Mouse (Mus musculus): ENCODE results near the gene Rbm47. TPM values are rescaled to one million over a fixed set of nuclear protein-coding genes. Genes with fewer than 3 reads are reported as not detected.

The Rbm47 gene
- polyA plus RNA-seq, 1 experiment = 37.2 TPM

DNA sequence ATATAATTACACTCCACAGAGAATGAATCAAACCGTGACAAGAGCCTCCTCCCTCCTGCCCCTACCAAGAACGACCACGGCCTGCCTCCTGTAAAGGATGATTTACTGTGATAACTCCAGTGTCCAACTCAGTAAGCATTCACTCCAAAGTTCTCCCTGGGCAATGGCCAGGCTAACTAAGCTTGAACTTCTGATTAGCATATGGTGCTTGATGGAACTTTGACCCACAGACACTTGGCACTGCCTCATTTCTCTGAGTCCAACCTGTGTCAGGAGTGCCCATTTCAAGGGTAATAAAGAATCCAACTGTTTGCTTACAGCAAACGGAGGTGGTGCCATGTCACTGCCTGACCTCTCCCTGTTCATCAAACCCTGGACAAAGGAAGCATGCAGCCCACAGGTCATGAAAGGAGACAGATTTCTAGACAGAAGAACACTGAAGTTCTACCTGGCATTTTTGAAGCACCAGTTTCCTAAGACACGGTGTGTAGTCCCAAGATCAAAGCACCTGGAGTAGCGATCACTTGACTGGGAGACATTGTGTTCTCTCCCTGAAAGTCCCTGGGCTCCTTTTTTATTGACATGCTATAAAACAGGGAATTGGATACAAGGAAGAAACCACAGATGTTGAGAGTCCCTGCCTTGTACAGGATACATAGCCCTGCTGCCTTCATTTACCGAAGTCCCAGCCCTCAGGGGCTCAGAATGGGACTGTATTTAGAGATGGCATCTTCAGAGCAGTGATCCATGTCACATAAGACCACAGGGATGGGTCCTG, 74.6 kb downstream of the Rbm47 start:
- DNase-seq = no peak
- peaks cover 2% of the 10 kb centered on the region for H3K4me1 ChIP-seq (ENCODE audit: control insufficient read depth, insufficient read depth, low read length)
- H3K4me3 ChIP-seq (replicated peaks; ENCODE audit: extremely low read depth, low read depth, low read length) = no peak overlapping the region
- TF ChIP-seq CTCF (IDR thresholded peaks at IDR 0.05; ENCODE audit: insufficient read depth, low read length) (no peak), POLR2A (IDR thresholded peaks at IDR 0.05; ENCODE audit: borderline replicate concordance, extremely low read depth, low read depth, low read length) (no peak)
- WGBS = 57% methylated on average over 7 of the region's 7 CpGs

DNA sequence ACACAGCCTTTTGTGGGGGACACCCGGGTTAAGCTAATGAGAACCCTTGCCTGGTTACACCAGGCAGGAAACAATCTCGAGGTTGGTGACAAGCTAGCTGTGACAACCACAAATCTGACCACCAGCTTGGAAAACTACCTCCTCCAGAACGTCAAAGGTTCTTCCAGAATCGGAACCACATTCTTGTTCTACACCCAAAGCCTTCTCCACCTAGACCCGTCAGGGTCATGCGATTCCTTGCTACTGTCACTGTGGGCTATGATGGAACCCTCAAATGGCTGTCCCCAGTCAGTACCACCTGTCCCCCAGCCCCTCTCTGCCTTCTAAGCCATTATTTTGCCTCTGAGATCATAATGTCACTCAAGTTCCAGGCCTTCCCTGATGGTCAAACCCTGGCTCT, 76.8 kb downstream of the Rbm47 start:
- no peak for TF ChIP-seq CTCF (IDR thresholded peaks at IDR 0.05; ENCODE audit: insufficient read depth, low read length)
- TF ChIP-seq POLR2A (IDR thresholded peaks at IDR 0.05; ENCODE audit: borderline replicate concordance, extremely low read depth, low read depth, low read length) = no peak
- WGBS = 81% methylated on average over 6 of the region's 6 CpGs
- H3K4me3 ChIP-seq (replicated peaks; ENCODE audit: extremely low read depth, low read depth, low read length) = no peak overlapping the region
- no peak for DNase-seq
- peaks cover 2% of the 10 kb centered on the region for H3K4me1 ChIP-seq (ENCODE audit: control insufficient read depth, insufficient read depth, low read length)

DNA sequence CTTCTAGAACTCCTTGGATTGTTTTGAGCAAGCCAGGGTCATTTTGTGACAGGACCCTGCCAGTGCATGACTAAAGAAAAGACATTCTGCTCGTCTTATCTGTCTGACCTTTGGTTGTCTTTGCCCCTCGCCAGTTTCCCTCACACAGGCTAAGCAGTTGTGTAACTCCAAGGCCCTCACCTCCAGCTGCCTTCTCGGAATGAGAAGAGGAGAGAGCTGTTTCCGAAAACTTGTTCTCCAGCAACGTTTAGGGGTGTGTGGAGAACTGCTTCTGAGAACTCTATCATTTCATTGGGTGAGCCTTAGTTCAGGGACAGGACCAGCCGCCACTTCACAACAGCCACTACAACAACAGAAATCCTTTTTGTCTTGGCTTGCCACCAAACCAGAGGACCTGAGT, 77.8 kb downstream of the Rbm47 start:
- 35% methylated on average over 6 of the region's 6 CpGs for WGBS
- DNase-seq = no peak
- peaks cover 6% of the 10 kb centered on the region for H3K4me1 ChIP-seq (ENCODE audit: control insufficient read depth, insufficient read depth, low read length)
- TF ChIP-seq CTCF (IDR thresholded peaks at IDR 0.05; ENCODE audit: insufficient read depth, low read length) (no peak), POLR2A (IDR thresholded peaks at IDR 0.05; ENCODE audit: borderline replicate concordance, extremely low read depth, low read depth, low read length) (no peak)
- H3K4me3 ChIP-seq (replicated peaks; ENCODE audit: extremely low read depth, low read depth, low read length) = no peak overlapping the region

DNA sequence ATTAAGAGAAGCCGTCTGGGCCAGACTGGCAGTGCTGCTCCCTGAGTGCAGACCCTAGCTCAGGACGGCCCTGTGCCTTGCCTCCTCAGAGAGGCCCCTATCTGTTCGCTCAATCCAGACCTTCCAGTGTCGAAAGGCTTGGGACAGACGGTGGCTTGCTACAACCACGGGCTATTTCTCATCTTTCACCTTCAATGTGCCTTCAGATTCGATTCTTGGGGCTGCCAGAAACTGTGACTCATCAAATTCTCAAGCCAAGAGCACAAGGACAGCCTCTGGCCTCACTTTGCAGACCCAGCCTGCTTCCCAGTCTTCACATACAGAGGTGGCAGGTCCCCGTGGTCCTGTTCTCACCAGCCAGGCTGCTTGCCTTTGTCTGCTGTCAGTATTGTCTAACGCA, 82.9 kb downstream of the Rbm47 start:
- 38% methylated on average over 9 of the region's 9 CpGs for WGBS
- H3K4me3 ChIP-seq (replicated peaks; ENCODE audit: extremely low read depth, low read depth, low read length) = no peak overlapping the region
- no peak for TF ChIP-seq POLR2A (IDR thresholded peaks at IDR 0.05; ENCODE audit: borderline replicate concordance, extremely low read depth, low read depth, low read length)
- TF ChIP-seq CTCF (IDR thresholded peaks at IDR 0.05; ENCODE audit: insufficient read depth, low read length) = no peak
- peaks cover 6% of the 10 kb centered on the region for H3K4me1 ChIP-seq (ENCODE audit: control insufficient read depth, insufficient read depth, low read length)
- DNase-seq = peak; percentile 41

DNA sequence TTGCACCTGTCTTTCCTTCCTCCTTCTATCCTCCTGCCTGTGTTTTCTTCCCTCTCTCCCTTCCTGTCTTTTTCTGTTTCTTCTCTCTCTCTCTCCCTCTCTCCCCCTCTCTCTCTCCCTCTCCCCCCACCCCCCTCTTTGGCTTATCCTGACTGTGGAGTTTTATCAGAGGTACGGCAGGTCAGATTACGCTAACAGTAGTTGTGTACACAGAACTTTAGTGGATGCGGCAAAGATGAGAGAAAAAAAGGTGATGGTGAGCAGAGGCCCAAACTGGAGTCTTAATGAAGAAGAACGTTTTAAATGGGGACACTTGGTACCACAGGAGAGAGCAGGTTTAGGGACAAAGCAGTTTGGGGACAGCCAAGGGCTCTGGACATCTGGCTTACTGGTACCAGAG, 83.3 kb downstream of the Rbm47 start:
- Histone ChIP-seq H3K4me3 (replicated peaks; ENCODE audit: extremely low read depth, low read depth, low read length) (no peak overlapping the region), H3K4me1 (ENCODE audit: control insufficient read depth, insufficient read depth, low read length) (peaks cover 6% of the 10 kb centered on the region)
- 34% methylated on average over 4 of the region's 4 CpGs for WGBS
- no peak for TF ChIP-seq POLR2A (IDR thresholded peaks at IDR 0.05; ENCODE audit: borderline replicate concordance, extremely low read depth, low read depth, low read length)
- TF ChIP-seq CTCF (IDR thresholded peaks at IDR 0.05; ENCODE audit: insufficient read depth, low read length) = no peak
- DNase-seq = no peak

DNA sequence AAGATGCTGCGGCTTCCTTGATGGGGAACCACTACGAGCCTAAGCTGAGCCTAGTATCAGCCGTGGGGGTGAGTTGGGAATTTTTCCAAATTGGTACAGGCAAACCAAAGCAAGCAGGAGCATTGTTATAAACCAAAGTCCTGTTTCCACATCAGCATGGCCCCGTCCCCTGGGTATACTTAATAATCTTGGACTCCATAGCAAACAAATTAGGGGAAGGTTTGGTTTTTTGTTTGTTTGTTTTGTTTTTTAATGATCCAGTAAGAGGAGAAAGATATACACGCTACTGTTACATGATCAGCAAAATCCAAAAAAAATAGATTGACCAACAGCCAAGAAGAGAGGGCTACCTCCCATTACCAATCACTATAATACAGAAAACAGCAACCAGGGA, 84.0 kb downstream of the Rbm47 start:
- Histone ChIP-seq H3K4me3 (replicated peaks; ENCODE audit: extremely low read depth, low read depth, low read length) (no peak overlapping the region), H3K4me1 (ENCODE audit: control insufficient read depth, insufficient read depth, low read length) (peaks cover 8% of the 10 kb centered on the region)
- WGBS = 68% methylated on average over 5 of the region's 5 CpGs
- no peak for DNase-seq
- TF ChIP-seq CTCF (IDR thresholded peaks at IDR 0.05; ENCODE audit: insufficient read depth, low read length) = no peak
- TF ChIP-seq POLR2A (IDR thresholded peaks at IDR 0.05; ENCODE audit: borderline replicate concordance, extremely low read depth, low read depth, low read length) = no peak

DNA sequence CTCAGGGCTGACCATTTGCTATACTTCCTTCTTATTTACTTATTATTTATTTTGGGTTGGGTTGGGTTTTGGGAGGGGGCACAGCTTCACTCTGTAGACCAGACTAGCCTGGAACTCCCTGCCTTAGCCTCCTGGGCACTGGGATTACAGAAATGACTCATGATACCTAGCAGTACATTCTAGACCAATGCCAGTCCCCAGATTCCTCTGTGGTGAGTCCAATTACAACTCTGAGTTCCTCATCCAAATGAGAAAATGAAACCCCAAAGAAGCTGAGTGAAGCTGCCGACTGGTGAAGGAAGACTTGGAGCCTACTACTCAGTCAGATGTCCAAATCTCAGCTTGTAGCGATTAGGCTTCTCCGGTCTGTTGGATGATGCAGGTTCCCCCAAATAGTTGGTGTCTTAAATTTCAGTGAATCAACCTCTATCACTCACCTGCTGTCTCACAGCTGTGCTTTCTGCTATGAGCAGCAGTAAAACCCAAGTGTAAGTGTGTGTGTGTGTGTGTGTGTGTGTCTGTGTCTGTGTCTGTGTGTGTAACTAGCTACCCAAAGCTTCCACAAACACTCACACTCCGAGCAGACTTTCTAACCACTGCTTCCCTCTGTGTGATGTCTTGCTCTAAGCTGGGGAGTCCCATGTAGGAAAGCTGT, 84.5 kb downstream of the Rbm47 start:
- WGBS = 73% methylated on average over 4 of the region's 4 CpGs
- DNase-seq = no peak
- Histone ChIP-seq H3K4me3 (replicated peaks; ENCODE audit: extremely low read depth, low read depth, low read length) (no peak overlapping the region), H3K4me1 (ENCODE audit: control insufficient read depth, insufficient read depth, low read length) (peaks cover 8% of the 10 kb centered on the region)
- TF ChIP-seq CTCF (IDR thresholded peaks at IDR 0.05; ENCODE audit: insufficient read depth, low read length) = no peak
- TF ChIP-seq POLR2A (IDR thresholded peaks at IDR 0.05; ENCODE audit: borderline replicate concordance, extremely low read depth, low read depth, low read length) = no peak

DNA sequence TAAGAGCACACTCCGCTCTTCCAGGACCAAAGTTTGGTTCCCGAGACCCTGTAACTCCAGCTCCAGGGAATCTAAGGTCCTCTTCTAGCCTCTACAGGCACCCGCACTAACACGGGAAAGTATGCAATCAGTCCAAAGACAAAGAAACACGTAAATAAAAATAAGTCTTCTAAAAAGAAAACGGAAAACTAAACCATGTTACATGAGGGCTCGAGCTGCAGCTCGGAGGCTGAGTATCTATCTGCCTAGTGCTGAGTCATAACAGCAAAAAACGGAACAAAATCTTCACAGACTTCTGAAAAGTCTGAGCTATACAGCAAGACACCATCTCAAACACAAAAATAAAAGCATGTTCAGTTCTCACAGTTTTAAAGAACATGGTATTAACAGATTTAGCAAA, 86.0 kb downstream of the Rbm47 start:
- DNase-seq = no peak
- H3K4me3 ChIP-seq (replicated peaks; ENCODE audit: extremely low read depth, low read depth, low read length) = no peak overlapping the region
- TF ChIP-seq CTCF (IDR thresholded peaks at IDR 0.05; ENCODE audit: insufficient read depth, low read length) (no peak), POLR2A (IDR thresholded peaks at IDR 0.05; ENCODE audit: borderline replicate concordance, extremely low read depth, low read depth, low read length) (no peak)
- H3K4me1 ChIP-seq (ENCODE audit: control insufficient read depth, insufficient read depth, low read length) = peaks cover 8% of the 10 kb centered on the region
- WGBS = 75% methylated on average over 9 of the region's 9 CpGs

DNA sequence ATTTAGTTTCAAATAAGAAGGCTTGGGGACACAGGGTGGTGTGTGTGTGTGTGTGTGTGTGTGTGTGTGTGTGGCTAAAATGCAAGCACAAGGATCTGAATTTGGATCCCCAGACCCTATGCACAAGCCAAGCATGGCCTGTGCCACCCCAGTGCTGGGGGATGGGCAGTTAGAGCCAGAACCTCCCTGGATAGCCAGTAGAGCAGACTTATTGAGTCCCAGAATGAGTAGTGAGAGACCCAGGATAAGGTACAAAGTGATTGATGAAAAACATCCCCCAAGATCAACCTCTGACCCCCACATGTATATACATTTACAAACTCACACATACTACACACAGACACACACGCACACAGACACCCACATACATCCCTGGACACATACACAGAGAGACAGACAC, 86.6 kb downstream of the Rbm47 start:
- WGBS = 100% methylated on average over 1 of the region's 1 CpGs
- no peak overlapping the region for H3K4me3 ChIP-seq (replicated peaks; ENCODE audit: extremely low read depth, low read depth, low read length)
- peaks cover 8% of the 10 kb centered on the region for H3K4me1 ChIP-seq (ENCODE audit: control insufficient read depth, insufficient read depth, low read length)
- DNase-seq = no peak
- TF ChIP-seq POLR2A (IDR thresholded peaks at IDR 0.05; ENCODE audit: borderline replicate concordance, extremely low read depth, low read depth, low read length) (no peak), CTCF (IDR thresholded peaks at IDR 0.05; ENCODE audit: insufficient read depth, low read length) (no peak)

DNA sequence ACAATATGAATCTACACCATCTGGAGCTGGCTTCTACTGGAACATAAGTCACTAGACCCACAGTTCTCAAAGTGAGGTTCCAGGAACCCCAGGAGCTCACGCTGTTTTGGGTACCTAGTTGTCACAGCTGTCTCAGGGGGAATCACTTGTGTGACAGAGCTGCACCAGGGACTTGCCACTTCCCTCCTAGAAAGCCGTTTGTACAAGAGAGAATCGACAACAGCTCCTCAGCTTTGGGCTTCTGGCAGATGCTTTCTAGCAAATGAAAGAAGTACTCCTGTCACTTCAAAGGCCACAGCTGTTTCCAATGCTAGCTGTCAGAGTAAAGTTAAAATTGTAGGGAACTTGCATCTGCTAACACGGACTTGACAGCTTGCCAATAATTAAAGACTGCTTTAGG, 87.4 kb downstream of the Rbm47 start:
- DNase-seq = no peak
- WGBS = 36% methylated on average over 4 of the region's 4 CpGs

More for the DNA sequence above, 87.4 kb downstream of the Rbm47 start:
- TF ChIP-seq CTCF (IDR thresholded peaks at IDR 0.05; ENCODE audit: insufficient read depth, low read length) (no peak), POLR2A (IDR thresholded peaks at IDR 0.05; ENCODE audit: borderline replicate concordance, extremely low read depth, low read depth, low read length) (no peak)
- Histone ChIP-seq H3K4me3 (replicated peaks; ENCODE audit: extremely low read depth, low read depth, low read length) (no peak overlapping the region), H3K4me1 (ENCODE audit: control insufficient read depth, insufficient read depth, low read length) (peaks cover 8% of the 10 kb centered on the region)
